Mouse (Mus musculus) olfactory bulb, adult 2 months (tissue): Measurements from ENCODE around the gene Tmem185a. TPM values are rescaled to one million over a fixed set of nuclear protein-coding genes. Genes with fewer than 3 reads are reported as not detected.

Experiments
- polyA plus RNA-seq: library from polyadenylated mRNA; stranded (reverse); fragments of >200 nt; gene quantifications from 2 replicates; pipeline ENCODE4 v1.2.4, GENCODE M21; 2012; ENCODE audit warnings: low replicate concordance; ENCODE audit not compliant: missing spikeins, insufficient read depth, insufficient read length

The Tmem185a gene
- polyA plus RNA-seq, 1 experiment: not detected

Other genes starting within 250 kb of the Tmem185a start
- gene Ids, start 112.1 kb downstream of the Tmem185a start, polyA plus RNA-seq: not detected in 2 replicates
- gene 1110012L19Rik, start 91.3 kb downstream of the Tmem185a start, polyA plus RNA-seq: not detected in 2 replicates